Mouse (Mus musculus): ENCODE measurements around the gene Gm7544.
A peak's percentile ranks its signal among the peaks of the same experiment; 100 is the strongest.
"Not testable (repeated sequence)": the region's sequence is repeated elsewhere in the genome, so short reads cannot be mapped to it uniquely, and the experiment has no call there.

- 0 out of 2 replicates have a peak, but pooled peaks have one; percentile 5 for TF ChIP-seq CTCF (IDR thresholded peaks at IDR 0.05; ENCODE audit: low read depth)
- not testable (repeated sequence) for TF ChIP-seq EP300 (optimal IDR thresholded peaks at IDR 0.05)
These were observed 9.8 kb downstream of the Gm7544 start for GRCm38 (mm10) chr1:82946029-82946428.
